Mouse (Mus musculus): ENCODE results near the gene AC131692.1. TPM values are rescaled to one million over a fixed set of nuclear protein-coding genes. Genes with fewer than 3 reads are reported as not detected.

AC131692.1 gene
- polyA plus RNA-seq, 1 experiment: 0.68 TPM

GRCm38 (mm10) chr19:6113116-6113515 lies 18.9 kb downstream of the AC131692.1 start:
- no peak for TF ChIP-seq CTCF (IDR thresholded peaks at IDR 0.05; ENCODE audit: borderline replicate concordance, insufficient read depth, low read length)
- no peak for TF ChIP-seq POLR2A (IDR thresholded peaks at IDR 0.05; ENCODE audit: low read depth, low read length)
- no peak overlapping the region for H3K4me3 ChIP-seq (ENCODE audit: insufficient read depth, low read length)
- no peak overlapping the region for H3K27ac ChIP-seq (ENCODE audit: insufficient read depth, low read length)
- no peaks in the 10 kb centered on the region for H3K4me1 ChIP-seq (ENCODE audit: control insufficient read depth, insufficient read depth, low read length)

DNA sequence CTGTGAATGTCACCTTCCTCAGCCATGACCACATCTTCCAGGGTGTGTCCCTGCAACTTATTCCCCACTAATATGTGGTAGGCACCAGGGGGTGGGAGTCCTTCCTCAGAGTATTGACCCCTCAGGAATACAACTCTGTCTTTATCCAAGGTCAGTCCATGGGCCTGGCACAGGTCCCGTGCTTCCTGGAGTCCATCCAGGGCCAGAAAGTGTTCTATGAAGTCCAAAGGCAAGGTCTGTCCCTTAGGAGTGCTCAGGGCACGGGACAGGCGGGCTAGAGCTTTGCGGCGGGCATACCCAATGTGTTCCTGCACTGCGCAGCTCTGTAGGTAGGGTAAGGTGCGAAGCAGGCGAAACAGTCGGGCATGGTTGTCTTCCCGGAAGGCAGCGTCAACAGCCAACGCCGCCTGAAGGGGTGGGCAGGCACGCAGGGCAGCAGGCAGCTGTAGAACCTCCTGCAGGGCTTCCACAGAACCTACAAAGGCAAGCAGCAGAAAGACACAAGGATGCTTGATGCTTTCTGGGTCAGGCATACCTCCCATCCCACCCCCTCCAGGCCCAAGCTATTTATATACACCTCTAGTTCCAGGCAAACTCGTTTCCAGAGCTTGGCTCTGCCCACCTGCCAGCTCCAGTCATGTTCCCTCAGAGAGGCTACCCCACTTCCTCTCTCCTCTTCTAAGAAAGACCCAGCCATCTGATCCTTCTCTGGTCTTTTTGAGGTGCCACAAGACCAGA lies 22.1 kb downstream of the AC131692.1 start:
- TF ChIP-seq POLR2A (IDR thresholded peaks at IDR 0.05; ENCODE audit: low read depth, low read length) (no peak), CTCF (IDR thresholded peaks at IDR 0.05; ENCODE audit: borderline replicate concordance, insufficient read depth, low read length) (no peak)
- Histone ChIP-seq H3K4me1 (ENCODE audit: control insufficient read depth, insufficient read depth, low read length) (no peaks in the 10 kb centered on the region), H3K4me3 (ENCODE audit: insufficient read depth, low read length) (peak overlapping the region; percentile 88), H3K27ac (ENCODE audit: insufficient read depth, low read length) (no peak overlapping the region)

- Histone ChIP-seq H3K4me3 (ENCODE audit: insufficient read depth, low read length) (peak overlapping the region; percentile 88), H3K4me1 (ENCODE audit: control insufficient read depth, insufficient read depth, low read length) (no peaks in the 10 kb centered on the region), H3K27ac (ENCODE audit: insufficient read depth, low read length) (peak overlapping the region; percentile 99)
- TF ChIP-seq POLR2A (IDR thresholded peaks at IDR 0.05; ENCODE audit: low read depth, low read length) (no peak), CTCF (IDR thresholded peaks at IDR 0.05; ENCODE audit: borderline replicate concordance, insufficient read depth, low read length) (no peak)
These were observed 23.2 kb downstream of the AC131692.1 start for GRCm38 (mm10) chr19:6117346-6117985.

DNA sequence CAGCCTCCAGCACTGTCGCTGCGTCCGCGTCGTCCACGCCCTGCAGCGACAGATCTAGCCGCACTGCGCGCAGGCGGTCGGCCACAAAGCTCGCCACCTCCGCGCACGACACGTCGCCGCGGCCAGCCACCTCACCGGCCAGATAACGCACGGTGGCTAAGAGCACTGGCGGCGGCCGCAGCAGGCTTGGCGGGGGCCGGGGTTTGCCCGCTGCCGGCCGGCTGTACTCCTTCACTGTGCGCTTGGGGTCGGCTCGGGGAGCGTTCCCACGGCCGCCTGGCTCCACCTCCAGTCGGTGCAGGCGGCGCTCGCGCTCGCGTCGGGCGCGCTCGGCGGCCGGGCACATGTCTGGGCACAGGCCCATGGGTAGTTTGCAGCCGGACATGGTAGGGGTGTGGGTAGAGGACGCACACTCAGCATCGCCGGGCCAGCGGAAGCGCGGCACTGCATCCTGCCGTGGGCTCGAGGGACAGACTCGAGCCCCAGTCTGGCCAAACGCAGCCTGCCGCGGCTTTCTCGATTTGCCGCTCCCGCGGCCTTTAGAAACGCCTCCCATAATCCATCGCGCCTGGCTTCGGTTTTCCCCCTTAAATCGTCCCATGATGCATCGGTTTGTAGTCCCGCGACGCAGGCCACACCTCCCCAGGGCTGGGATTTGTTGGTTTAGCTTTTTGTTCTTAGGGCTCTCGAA lies 23.9 kb downstream of the AC131692.1 start, which contains the start of gene Sac3d1:
Gene Sac3d1 (minus strand): TSS at position 665 of the 691 bp plus-strand sequence.
- TF ChIP-seq CTCF (IDR thresholded peaks at IDR 0.05; ENCODE audit: borderline replicate concordance, insufficient read depth, low read length) (no peak), POLR2A (IDR thresholded peaks at IDR 0.05; ENCODE audit: low read depth, low read length) (peak; percentile 50)
- no peaks in the 10 kb centered on the region for H3K4me1 ChIP-seq (ENCODE audit: control insufficient read depth, insufficient read depth, low read length)
- peak within 1 kb of the TSS; percentile 99 for H3K27ac ChIP-seq (ENCODE audit: insufficient read depth, low read length)
- H3K4me3 ChIP-seq (ENCODE audit: insufficient read depth, low read length): peak within 1 kb of the TSS; percentile 88

GRCm38 (mm10) chr19:6118677-6119185 lies 24.5 kb downstream of the AC131692.1 start:
- Histone ChIP-seq H3K4me1 (ENCODE audit: control insufficient read depth, insufficient read depth, low read length) (no peaks in the 10 kb centered on the region), H3K4me3 (ENCODE audit: insufficient read depth, low read length) (peak overlapping the region; percentile 51), H3K27ac (ENCODE audit: insufficient read depth, low read length) (peak overlapping the region; percentile 99)
- TF ChIP-seq CTCF (IDR thresholded peaks at IDR 0.05; ENCODE audit: borderline replicate concordance, insufficient read depth, low read length) (no peak), POLR2A (IDR thresholded peaks at IDR 0.05; ENCODE audit: low read depth, low read length) (peak; percentile 62; the same call in 1 of the 2 replicates)

- Histone ChIP-seq H3K4me1 (ENCODE audit: control insufficient read depth, insufficient read depth, low read length) (no peaks in the 10 kb centered on the region), H3K27ac (ENCODE audit: insufficient read depth, low read length) (no peak overlapping the region), H3K4me3 (ENCODE audit: insufficient read depth, low read length) (no peak overlapping the region)
- TF ChIP-seq POLR2A (IDR thresholded peaks at IDR 0.05; ENCODE audit: low read depth, low read length) (no peak), CTCF (IDR thresholded peaks at IDR 0.05; ENCODE audit: borderline replicate concordance, insufficient read depth, low read length) (no peak)
These were observed 27.5 kb downstream of the AC131692.1 start for GRCm38 (mm10) chr19:6121761-6122160.

DNA sequence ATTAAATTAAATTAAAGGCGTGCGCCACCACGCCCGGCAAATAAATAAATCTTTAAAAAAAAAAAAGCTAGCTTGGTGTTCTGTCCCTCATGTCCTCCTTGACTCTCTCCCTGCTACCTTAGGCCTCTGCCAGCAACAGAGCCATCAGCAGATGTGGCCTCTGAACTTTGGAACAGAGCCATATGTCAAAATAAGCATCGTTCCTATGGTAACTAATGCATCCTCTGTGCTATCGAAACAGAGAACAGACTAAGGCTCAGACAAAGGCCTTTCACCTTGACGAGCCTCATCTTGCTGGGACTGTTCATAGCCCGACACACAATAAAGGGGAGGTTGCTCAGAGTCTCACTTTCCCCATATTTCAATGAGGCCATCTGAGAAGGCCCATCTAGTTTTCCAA lies 29.1 kb downstream of the AC131692.1 start:
- H3K27ac ChIP-seq (ENCODE audit: insufficient read depth, low read length): no peak overlapping the region
- H3K4me3 ChIP-seq (ENCODE audit: insufficient read depth, low read length): no peak overlapping the region
- TF ChIP-seq POLR2A (IDR thresholded peaks at IDR 0.05; ENCODE audit: low read depth, low read length) (no peak), CTCF (IDR thresholded peaks at IDR 0.05; ENCODE audit: borderline replicate concordance, insufficient read depth, low read length) (no peak)
- H3K4me1 ChIP-seq (ENCODE audit: control insufficient read depth, insufficient read depth, low read length): no peaks in the 10 kb centered on the region

- no peak overlapping the region for H3K4me3 ChIP-seq (ENCODE audit: insufficient read depth, low read length)
- TF ChIP-seq POLR2A (IDR thresholded peaks at IDR 0.05; ENCODE audit: low read depth, low read length) (no peak), CTCF (IDR thresholded peaks at IDR 0.05; ENCODE audit: borderline replicate concordance, insufficient read depth, low read length) (no peak)
- H3K27ac ChIP-seq (ENCODE audit: insufficient read depth, low read length): peak overlapping the region; percentile 59; the same call in 1 of the 2 replicates
- H3K4me1 ChIP-seq (ENCODE audit: control insufficient read depth, insufficient read depth, low read length): no peaks in the 10 kb centered on the region
These were observed 30.7 kb downstream of the AC131692.1 start for GRCm38 (mm10) chr19:6124898-6125297.

DNA sequence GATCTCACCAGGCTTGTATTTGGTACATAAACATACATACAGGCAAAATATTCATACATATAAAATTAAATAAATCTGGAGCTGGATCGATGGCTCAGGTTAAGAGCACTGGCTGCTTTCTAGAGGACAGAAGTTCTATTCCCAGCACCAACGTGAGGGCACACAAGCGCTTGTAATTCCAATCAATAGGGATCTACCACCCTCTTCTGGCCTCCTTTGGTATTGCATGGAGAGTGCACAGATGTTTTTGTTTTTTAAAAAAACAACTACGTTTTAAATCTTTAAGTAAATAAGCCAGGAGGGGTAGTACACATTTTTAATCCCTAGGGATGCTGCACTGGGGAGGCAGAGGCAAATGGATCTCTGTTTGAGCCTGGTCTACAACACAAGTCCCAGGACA lies 32.1 kb downstream of the AC131692.1 start:
- Histone ChIP-seq H3K27ac (ENCODE audit: insufficient read depth, low read length) (no peak overlapping the region), H3K4me1 (ENCODE audit: control insufficient read depth, insufficient read depth, low read length) (no peaks in the 10 kb centered on the region), H3K4me3 (ENCODE audit: insufficient read depth, low read length) (no peak overlapping the region)
- no peak for TF ChIP-seq POLR2A (IDR thresholded peaks at IDR 0.05; ENCODE audit: low read depth, low read length)
- no peak for TF ChIP-seq CTCF (IDR thresholded peaks at IDR 0.05; ENCODE audit: borderline replicate concordance, insufficient read depth, low read length)
